Mouse (Mus musculus): ENCODE data around the gene Ifnar2. TPM values are rescaled to one million over a fixed set of nuclear protein-coding genes. Genes with fewer than 3 reads are reported as not detected.
"Not testable (repeated sequence)": the region's sequence is repeated elsewhere in the genome, so short reads cannot be mapped to it uniquely, and the experiment has no call there.

The Ifnar2 gene
- polyA plus RNA-seq, 1 experiment from 2014 or later, result 33.5 TPM

DNA sequence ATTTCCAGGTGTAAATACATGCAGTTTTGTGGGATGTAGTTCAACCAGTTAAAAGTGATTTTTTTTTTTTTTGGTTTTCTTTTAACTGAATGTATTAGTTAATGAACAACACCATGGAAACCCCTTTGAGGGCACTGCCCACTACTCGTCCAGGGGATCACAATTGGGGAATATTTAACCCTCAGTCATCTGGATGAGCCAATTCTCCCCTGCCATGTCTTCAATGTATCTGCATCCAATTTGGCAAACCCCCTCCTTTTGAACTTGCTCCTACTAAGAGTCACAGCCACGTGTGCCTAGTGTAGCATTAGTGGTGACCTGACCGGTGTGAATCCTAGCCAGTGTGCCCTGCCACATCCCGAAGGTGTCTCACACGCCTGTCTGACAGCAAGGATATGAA is 45.9 kb downstream of the Ifnar2 start:
- Histone ChIP-seq H3K9ac (no peak overlapping the region), H3K4me3 (no peak overlapping the region), H3K27ac (no peak overlapping the region), H3K9me3 (no peaks in the 10 kb centered on the region), H3K36me3 (replicated peaks) (no peaks in the 10 kb centered on the region), H3K27me3 (replicated peaks) (no peaks in the 10 kb centered on the region), H3K4me2 (no peak overlapping the region), H3K4me1 (no peaks in the 10 kb centered on the region)
- no peak for ATAC-seq (replicated peaks)
- 74% methylated on average over 5 of the region's 5 CpGs for WGBS

DNA sequence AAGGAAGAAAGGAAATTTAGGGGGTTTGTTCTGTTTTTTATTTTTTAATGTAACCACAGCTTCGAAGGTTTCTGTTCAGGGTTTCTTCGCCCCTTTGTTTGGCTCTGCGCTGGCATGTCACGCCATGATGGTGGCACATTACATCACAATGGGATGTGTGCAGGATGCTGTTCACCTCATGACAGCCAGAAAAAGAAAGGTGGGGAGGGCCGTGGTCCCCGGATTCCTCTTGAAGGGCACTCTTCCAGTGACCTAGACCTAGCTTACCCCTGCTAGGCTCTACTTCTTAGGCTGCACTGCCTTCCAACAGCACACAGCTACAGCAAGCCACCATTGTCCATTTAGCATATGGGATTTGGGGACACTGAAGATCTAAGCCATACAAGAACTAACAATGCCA is 53.2 kb downstream of the Ifnar2 start:
- H3K9me3 ChIP-seq, result no peaks in the 10 kb centered on the region
- no peaks in the 10 kb centered on the region for H3K27me3 ChIP-seq (replicated peaks)
- no peak overlapping the region for H3K9ac ChIP-seq
- no peak overlapping the region for H3K4me3 ChIP-seq
- 87% methylated on average over 6 of the region's 6 CpGs for WGBS
- ATAC-seq (replicated peaks), result no peak
- H3K4me2 ChIP-seq, result no peak overlapping the region
- no peak overlapping the region for H3K27ac ChIP-seq
- H3K4me1 ChIP-seq, result no peaks in the 10 kb centered on the region
- H3K36me3 ChIP-seq (replicated peaks), result no peaks in the 10 kb centered on the region

DNA sequence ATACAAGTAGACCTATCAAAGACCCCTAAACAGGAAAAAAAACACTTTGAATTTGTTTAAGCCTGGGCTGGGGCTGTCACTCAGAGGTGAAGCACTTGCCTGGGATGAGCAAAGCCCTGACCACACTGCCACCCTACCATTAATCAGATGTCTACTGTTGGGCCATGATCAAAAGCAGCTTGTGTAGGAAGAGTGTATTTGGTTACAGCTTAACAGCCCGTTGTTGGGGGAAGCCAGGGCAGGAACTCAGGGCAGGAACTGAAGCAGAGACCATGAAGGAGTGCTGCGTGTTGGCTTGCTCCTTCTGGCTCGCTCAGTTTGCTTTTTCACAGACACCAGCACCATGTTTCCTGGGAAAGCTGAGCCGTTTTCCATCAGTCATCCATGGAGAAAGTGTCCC is 54.0 kb downstream of the Ifnar2 start:
- ATAC-seq (replicated peaks), result no peak
- no peak overlapping the region for H3K4me2 ChIP-seq
- H3K9me3 ChIP-seq, result no peaks in the 10 kb centered on the region
- H3K4me3 ChIP-seq, result no peak overlapping the region
- H3K27me3 ChIP-seq (replicated peaks), result no peaks in the 10 kb centered on the region
- no peak overlapping the region for H3K9ac ChIP-seq
- H3K4me1 ChIP-seq, result no peaks in the 10 kb centered on the region
- WGBS, result 88% methylated on average over 4 of the region's 4 CpGs
- no peaks in the 10 kb centered on the region for H3K36me3 ChIP-seq (replicated peaks)
- no peak overlapping the region for H3K27ac ChIP-seq

DNA sequence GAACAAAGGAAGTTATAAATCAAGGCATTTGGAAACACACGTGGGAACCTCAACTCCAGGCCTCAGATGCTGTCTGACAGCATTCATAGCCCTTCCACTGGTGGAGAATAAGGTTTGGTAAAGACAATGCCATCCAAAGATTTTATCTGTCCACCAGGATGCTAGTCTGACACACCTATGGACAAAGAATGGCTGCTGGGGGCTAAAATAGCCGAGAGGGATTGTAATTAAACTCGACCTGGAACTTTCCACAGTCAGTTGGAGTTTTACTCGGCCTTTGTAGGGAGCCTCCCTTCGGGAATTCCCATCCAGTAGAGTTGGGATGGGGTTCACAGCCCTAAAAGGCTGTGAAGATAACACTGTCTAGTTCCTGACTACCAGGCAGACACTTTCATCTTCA is 54.9 kb downstream of the Ifnar2 start:
- H3K4me2 ChIP-seq, result no peak overlapping the region
- H3K36me3 ChIP-seq (replicated peaks), result no peaks in the 10 kb centered on the region
- no peak overlapping the region for H3K4me3 ChIP-seq
- no peaks in the 10 kb centered on the region for H3K9me3 ChIP-seq
- no peaks in the 10 kb centered on the region for H3K27me3 ChIP-seq (replicated peaks)
- H3K27ac ChIP-seq, result no peak overlapping the region
- no peak overlapping the region for H3K9ac ChIP-seq
- WGBS, result 74% methylated on average over 5 of the region's 5 CpGs
- no peaks in the 10 kb centered on the region for H3K4me1 ChIP-seq
- ATAC-seq (replicated peaks), result no peak

DNA sequence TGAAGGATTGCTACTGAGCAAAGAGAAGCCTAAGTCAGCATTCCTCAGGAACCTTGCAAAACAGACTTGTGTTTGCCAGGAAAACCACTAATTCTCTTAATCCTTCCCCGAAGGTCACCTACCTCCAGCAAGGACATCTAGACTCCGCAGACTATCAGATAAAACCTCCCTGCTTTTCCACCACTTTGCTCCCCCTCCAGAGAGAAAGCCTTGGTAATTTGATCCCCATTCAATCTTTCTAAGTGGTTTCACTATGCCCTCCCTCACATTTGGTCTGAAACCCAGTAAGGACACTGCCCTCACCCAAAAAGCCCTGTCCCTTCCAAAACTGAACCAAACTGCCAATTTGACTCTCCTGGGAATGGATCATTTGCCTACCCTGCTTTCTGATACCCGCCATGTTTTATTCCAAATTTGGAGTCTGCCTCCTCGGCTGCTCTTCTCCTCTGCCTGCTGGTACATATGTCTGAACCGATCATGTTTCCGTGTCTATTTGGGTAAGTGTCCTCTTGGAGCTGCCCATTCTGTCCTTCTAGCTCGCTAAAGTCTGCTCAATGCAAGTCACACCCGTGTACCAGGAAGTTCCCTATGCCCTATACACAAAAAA is 55.8 kb downstream of the Ifnar2 start:
- Histone ChIP-seq H3K36me3 (replicated peaks) (no peaks in the 10 kb centered on the region), H3K9me3 (no peaks in the 10 kb centered on the region), H3K4me1 (no peaks in the 10 kb centered on the region), H3K4me3 (no peak overlapping the region), H3K4me2 (no peak overlapping the region), H3K9ac (no peak overlapping the region), H3K27me3 (replicated peaks) (no peaks in the 10 kb centered on the region), H3K27ac (no peak overlapping the region)
- 82% methylated on average over 8 of the region's 8 CpGs for WGBS
- ATAC-seq (replicated peaks), result no peak

DNA sequence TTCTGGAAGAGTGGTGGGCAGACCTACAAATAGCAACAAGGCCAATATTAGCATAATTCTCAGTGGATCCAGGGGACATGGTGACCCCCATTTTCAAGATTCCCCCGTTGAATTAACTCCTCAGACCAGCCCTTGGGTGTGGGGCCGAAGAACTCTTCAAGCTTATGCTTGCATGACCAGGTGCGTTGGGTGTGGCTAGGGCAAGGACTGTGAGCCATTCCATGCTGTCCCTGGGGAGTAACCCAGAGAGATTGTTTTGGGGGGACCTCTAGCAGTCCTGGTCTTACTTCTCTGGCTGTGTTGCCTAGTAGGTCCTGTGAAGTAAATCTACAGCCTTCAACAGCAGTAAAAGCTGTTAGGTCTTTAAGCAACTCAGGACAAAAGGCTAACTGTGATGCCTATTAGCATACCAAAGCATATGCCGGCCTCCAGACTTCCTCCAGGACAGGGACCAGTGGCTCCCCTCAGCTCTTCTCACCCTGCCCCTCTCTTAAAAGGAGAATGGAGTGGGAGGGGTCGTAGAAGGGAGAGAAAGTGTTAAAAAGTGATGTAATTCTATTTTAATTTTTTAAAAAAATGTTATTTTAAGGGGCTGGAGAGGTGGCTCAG is 60.2 kb downstream of the Ifnar2 start:
- Histone ChIP-seq H3K27me3 (replicated peaks) (no peaks in the 10 kb centered on the region), H3K4me2 (no peak overlapping the region), H3K36me3 (replicated peaks) (no peaks in the 10 kb centered on the region), H3K9ac (no peak overlapping the region), H3K4me1 (no peaks in the 10 kb centered on the region), H3K27ac (no peak overlapping the region), H3K9me3 (no peaks in the 10 kb centered on the region), H3K4me3 (no peak overlapping the region)
- WGBS, result 33% methylated on average over 5 of the region's 5 CpGs
- ATAC-seq (replicated peaks), result no peak

DNA sequence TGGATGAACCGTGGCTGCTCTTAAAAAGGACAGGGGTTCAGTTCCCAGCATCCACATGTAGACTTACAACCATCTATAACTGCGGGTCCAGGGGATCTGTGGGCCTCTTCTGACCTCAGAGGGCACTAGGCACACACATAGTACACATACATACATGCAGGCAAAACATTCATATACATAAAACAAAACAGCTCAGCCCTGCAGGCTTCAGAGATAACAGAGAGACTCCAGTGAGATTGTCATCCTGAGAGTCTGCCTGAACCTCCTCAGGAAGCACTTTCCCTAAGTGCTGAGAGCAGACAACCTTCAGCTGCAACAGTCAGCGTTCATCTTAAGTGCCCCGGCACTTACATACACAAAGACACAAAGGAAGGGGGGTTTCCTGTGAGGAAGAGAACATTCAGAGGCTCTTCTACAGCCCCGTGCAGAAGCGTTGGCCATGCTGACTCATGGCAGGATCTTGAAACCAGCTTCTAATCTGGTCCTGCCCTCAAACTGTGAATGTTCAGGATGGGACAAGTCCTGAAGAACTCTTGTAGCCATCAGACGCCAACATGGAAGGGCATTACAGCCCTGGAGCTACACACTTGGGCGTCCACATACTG is 60.8 kb downstream of the Ifnar2 start:
- Histone ChIP-seq H3K27me3 (replicated peaks) (no peaks in the 10 kb centered on the region), H3K9me3 (no peaks in the 10 kb centered on the region), H3K4me1 (no peaks in the 10 kb centered on the region), H3K4me2 (no peak overlapping the region), H3K27ac (no peak overlapping the region), H3K9ac (no peak overlapping the region), H3K4me3 (no peak overlapping the region), H3K36me3 (replicated peaks) (no peaks in the 10 kb centered on the region)
- no peak for ATAC-seq (replicated peaks)
- WGBS, result 71% methylated on average over 8 of the region's 8 CpGs

DNA sequence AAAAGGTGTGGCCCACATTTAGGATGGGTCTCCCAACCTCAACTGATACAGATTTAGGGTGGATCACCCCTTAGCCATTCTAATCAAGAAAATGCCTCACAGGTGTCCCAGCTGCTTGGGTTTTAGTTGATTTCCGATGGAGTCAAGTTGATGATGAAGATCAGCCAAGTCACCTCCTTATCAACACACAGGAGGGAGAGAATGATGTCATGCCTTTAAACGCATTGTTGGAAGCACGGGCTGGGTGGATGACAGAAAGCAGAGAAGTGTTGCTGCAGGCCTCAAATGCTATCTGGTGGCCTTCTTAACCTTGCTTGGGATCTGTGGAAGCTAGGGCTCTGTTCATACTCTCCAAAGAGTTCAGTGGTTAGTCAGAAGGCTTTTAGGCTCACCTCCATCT is 61.5 kb downstream of the Ifnar2 start:
- Histone ChIP-seq H3K4me3 (no peak overlapping the region), H3K36me3 (replicated peaks) (no peaks in the 10 kb centered on the region), H3K27ac (no peak overlapping the region), H3K4me1 (no peaks in the 10 kb centered on the region), H3K9ac (no peak overlapping the region), H3K27me3 (replicated peaks) (no peaks in the 10 kb centered on the region), H3K9me3 (no peaks in the 10 kb centered on the region), H3K4me2 (no peak overlapping the region)
- ATAC-seq (replicated peaks), result no peak
- 95% methylated on average over 3 of the region's 3 CpGs for WGBS

DNA sequence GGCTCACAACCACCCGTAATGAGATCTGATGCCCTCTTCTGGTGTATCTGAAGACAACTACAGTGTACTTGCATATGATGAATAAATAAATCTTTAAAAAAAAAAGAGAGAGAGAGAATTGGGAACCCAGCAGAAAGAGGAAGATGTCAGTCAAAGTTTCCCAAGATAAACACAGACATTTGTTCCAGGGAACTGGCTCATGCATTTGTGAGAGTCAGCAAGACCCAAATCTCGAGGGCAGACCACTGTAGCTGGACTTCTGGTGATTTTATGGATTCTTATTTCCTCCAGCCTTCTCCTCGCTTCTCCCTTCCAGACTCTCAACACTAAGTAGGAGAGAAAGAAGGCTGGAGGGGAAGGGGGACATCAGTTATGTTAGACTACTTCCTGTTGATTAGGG is 65.5 kb downstream of the Ifnar2 start:
- ATAC-seq (replicated peaks), result no peak
- Histone ChIP-seq H3K4me1 (no peaks in the 10 kb centered on the region), H3K9ac (no peak overlapping the region), H3K4me2 (no peak overlapping the region), H3K36me3 (replicated peaks) (no peaks in the 10 kb centered on the region), H3K9me3 (no peaks in the 10 kb centered on the region), H3K4me3 (no peak overlapping the region), H3K27ac (no peak overlapping the region), H3K27me3 (replicated peaks) (no peaks in the 10 kb centered on the region)
- WGBS, result 74% methylated on average over 3 of the region's 3 CpGs

DNA sequence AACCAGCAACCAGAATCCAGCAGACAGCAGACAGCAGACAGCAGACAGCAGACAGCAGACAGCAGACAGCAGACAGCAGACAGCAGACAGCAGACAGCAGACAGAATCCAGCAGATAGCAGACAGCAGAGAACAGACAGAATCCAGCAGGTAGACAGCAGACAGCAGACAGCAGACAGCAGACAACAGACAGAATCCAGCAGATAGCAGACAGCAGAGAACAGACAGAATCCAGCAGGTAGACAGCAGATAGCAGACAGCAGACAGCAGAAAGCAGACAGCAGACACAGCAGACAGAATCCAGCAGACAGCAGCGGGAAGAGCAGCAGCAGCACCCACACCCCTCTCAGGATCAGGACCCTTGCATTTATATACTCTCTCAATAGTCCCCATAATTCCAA is 66.0 kb downstream of the Ifnar2 start:
- H3K27ac ChIP-seq, result not testable (repeated sequence)
- 74% methylated on average over 1 of the region's 1 CpGs for WGBS

DNA sequence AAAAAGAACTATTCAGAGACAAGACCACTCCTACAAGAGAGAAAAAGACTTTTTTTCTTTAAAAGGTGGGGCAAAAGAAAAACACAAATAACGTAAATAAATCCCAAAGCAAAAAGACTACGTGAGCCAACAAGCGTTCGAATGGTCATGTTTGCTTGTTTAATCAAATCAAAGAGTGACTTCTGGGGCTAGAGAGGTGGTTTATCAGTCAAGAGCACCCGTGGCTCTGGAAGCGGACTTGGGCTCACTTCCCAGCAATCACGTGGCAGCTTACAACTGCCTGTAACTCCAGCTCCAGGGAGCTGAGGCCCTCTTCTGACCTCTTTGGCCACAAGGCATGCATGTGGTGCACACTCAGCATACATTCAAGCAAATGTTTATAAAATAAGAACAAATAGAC is 68.8 kb downstream of the Ifnar2 start:
- Histone ChIP-seq H3K27ac (no peak overlapping the region), H3K9ac (no peak overlapping the region), H3K4me3 (no peak overlapping the region), H3K36me3 (replicated peaks) (no peaks in the 10 kb centered on the region), H3K4me1 (no peaks in the 10 kb centered on the region), H3K9me3 (no peaks in the 10 kb centered on the region), H3K27me3 (replicated peaks) (no peaks in the 10 kb centered on the region), H3K4me2 (no peak overlapping the region)
- 61% methylated on average over 7 of the region's 7 CpGs for WGBS
- no peak for ATAC-seq (replicated peaks)

More for the DNA sequence above, 66.0 kb downstream of the Ifnar2 start:
- H3K27me3 ChIP-seq (replicated peaks); ATAC-seq (replicated peaks); H3K9me3 ChIP-seq; H3K36me3 ChIP-seq (replicated peaks); H3K4me3 ChIP-seq; H3K4me1 ChIP-seq; H3K4me2 ChIP-seq; H3K9ac ChIP-seq: not testable (repeated sequence)

DNA sequence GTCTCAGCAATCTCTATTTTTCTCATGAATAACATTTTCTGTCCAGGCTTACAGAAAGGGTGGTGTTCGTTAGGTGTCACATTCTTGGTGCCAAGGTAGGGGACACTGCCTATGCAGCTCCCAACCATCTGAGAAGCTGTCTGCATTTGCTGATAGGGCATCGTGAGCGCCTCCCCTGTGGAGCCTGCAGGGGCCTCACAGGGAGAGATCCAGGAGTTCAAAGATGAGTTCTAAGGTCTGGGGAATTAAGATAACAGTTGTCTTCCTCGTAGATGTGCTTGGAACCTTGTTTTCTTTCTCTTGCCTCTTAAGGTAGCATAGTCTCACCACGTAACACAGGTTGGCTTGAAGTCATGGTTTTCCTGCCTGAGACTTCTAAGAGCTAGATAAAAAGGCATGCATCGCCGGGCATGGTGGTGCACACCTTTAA is 69.2 kb downstream of the Ifnar2 start:
- Histone ChIP-seq H3K4me3 (no peak overlapping the region), H3K36me3 (replicated peaks) (no peaks in the 10 kb centered on the region), H3K4me1 (no peaks in the 10 kb centered on the region), H3K27ac (no peak overlapping the region), H3K9ac (no peak overlapping the region), H3K27me3 (replicated peaks) (no peaks in the 10 kb centered on the region), H3K4me2 (no peak overlapping the region), H3K9me3 (no peaks in the 10 kb centered on the region)
- ATAC-seq (replicated peaks), result no peak
- WGBS, result 85% methylated on average over 7 of the region's 7 CpGs

DNA sequence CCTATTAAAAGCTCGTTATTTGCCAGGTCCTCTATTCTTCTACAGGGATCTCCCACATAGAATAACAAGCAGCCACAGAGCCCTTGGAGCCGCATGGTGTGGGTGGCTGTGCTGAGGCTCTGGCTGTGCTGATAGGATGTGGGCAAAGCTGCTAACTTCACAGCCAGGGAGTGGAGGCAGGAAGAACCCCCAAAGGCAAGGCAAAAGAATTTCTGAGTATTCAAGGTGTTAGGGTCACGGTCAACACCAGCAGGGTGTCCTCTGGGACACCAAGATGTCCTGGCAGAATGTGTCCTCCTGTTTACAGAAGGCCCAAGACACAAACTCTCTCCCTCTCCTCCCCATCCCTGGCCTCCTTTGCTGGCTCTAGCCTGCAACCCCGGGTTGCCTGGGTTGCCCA is 69.9 kb downstream of the Ifnar2 start:
- no peak for ATAC-seq (replicated peaks)
- no peaks in the 10 kb centered on the region for H3K27me3 ChIP-seq (replicated peaks)
- H3K4me3 ChIP-seq, result no peak overlapping the region
- WGBS, result 83% methylated on average over 4 of the region's 4 CpGs
- no peak overlapping the region for H3K9ac ChIP-seq
- H3K9me3 ChIP-seq, result no peaks in the 10 kb centered on the region
- H3K4me2 ChIP-seq, result no peak overlapping the region
- no peak overlapping the region for H3K27ac ChIP-seq
- no peaks in the 10 kb centered on the region for H3K4me1 ChIP-seq
- H3K36me3 ChIP-seq (replicated peaks), result no peaks in the 10 kb centered on the region

All from midbrain, embryonic 15.5 days (tissue).